Mouse (Mus musculus) left cerebral cortex, postnatal 4 days (tissue): Measurements from ENCODE around the gene Aplnr. TPM values are rescaled to one million over a fixed set of nuclear protein-coding genes. Genes with fewer than 3 reads are reported as not detected.

ENCODE experiments used
- DNase-seq: peaks from one replicate; pipeline ENCODE4 v3.0.0-alpha.2; 2022
- intact Hi-C: fragments of 180-260 bp; cut with DNase I; formaldehyde crosslinking; loops from one replicate; pipeline ENCODE4 v1.15.1; 2025
- total RNA-seq, 2 experiments: library from RNA; stranded (reverse); gene quantifications; 2 replicates each; pipeline ENCODE4 v1.2.3; 2021

Gene Aplnr
- 10 to 100 TPM; 27.9 to 28.4 TPM for total RNA-seq

DNA sequence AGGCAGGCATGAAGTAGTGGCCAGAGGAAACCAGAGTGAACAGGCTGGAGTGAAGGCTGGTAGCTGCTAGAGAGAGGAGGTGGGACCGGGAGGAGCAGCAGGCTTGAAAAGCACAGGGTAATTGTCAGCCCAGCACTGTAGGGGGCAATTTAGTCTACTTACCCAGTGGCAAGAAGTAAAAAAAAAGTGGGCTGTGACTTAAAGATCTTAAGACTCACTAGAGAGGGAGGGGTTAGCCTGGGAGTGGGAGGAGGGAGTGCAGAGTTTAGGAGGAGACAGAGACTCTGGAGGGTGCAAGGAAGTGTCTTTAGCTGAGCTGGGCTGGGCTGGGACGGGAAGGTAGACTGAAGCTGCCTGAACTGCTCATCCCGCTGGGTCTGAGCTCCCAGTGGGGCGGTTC is at the start of gene Aplnr:
Gene Aplnr, plus strand, starts transcription at position 137 of the 400 bp plus-strand sequence.
- no peak for DNase-seq
- intact Hi-C loops = no loop called here

DNA sequence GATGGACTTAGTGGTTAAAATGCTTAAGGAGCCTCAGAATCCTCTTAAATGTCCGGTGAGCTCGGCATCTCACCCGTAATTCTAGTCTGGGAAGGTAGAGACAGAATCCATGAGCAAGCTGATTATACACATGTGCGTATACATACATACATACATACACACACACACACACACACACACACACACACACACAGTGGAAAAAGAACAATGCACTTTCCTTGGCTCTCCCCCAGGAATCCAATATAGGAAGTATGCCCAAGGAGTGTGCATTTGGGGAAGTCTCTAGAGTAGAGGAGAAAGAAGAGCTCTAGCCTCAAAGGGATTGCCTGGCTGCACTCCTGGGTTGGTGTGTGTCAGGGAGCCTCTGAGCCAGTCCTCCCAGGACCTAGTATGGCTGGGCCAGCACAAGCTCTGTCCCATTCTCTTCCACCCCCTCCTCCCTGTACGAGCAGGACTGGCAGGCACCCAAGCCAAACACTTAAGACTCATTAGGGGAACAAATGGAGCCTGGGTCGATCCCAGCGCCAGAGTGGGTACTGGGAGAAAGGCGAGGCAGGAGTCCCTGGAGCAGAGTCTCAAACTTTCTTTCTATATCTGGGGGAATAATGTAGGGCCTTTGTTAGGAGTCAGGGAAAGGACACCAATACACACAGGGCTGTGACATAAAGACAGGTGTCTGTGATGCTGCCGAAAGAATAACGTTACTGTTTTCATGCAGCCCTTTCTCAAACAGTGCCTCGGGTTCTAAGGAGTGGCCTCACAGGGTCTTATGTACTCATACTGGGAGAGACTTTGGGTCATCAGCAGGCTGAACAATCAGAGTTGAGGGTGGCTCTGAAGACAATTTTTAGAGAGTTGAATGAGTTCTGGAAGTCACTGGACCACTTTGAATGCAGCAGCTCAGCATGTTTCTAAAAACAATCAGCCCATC is 47.0 kb upstream of the Aplnr start:
- DNase-seq = peak; percentile 43
- intact Hi-C loops = no loop called here

GRCm38 (mm10) chr2:85091325-85091724 is 44.7 kb upstream of the Aplnr start:
- intact Hi-C loops = no loop called here
- no peak for DNase-seq

GRCm38 (mm10) chr2:85093376-85093775 is 42.6 kb upstream of the Aplnr start:
- intact Hi-C loops = no loop called here
- no peak for DNase-seq

GRCm38 (mm10) chr2:85095906-85096305 is 40.1 kb upstream of the Aplnr start:
- DNase-seq = no peak
- intact Hi-C loops = no loop called here

- no peak for DNase-seq
- intact Hi-C loops = no loop called here
Observed at GRCm38 (mm10) chr2:85098014-85098413, 38.0 kb upstream of the Aplnr start.

DNA sequence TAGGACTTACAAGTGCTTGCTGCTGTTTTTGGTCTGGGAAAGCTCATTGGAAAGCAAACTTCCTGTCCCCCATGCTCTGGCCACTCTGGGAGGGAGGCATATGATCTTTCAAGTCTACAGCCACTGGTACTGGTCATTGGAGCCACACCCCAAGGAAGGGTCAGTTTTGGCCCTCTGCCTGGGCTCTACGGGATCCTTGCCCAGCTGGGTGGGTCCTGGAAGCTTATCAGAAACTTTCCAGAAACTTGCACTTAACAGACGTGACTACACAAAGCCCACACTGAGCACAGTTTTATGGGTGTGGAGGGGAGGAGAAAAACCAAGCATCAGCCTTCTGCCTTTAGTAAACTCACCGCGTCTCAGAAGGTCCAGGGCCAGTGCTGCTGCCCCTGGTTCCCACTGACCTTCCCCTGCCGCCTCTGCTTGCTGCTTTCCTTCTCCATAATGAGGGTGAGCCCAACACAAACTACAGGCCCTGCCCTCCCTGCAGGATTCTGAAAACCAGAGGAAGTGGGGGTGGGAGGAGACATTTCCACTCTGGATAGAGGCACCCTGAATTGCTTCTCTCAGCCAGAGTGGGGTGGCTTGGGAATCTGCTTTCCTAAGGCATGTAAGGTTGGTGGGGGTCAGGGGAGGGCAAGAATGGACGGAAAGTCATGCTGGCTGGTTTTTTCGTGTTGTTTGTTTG is 37.1 kb upstream of the Aplnr start:
- DNase-seq = no peak
- intact Hi-C loops = no loop called here

DNA sequence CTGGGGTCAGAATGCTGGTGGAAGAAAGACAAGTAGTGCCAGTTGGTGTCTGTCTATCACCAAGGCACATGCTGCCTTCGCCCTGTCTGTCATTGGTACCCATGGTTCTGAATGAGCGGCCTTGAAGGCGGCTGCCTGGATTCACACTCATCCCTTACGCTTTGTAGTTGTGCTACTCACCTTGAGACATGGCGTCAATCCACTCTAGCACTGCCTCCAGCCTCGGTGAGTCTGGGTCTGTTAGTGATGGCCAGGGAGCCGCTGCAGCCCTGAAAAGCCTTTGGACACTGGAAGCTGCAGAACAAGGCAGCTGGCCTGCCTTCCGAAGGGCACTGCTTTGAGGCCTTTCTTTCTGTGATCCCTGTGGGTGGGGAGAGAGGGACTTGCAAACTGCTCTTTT is 32.8 kb upstream of the Aplnr start:
- intact Hi-C loops = no loop called here
- DNase-seq = no peak

DNA sequence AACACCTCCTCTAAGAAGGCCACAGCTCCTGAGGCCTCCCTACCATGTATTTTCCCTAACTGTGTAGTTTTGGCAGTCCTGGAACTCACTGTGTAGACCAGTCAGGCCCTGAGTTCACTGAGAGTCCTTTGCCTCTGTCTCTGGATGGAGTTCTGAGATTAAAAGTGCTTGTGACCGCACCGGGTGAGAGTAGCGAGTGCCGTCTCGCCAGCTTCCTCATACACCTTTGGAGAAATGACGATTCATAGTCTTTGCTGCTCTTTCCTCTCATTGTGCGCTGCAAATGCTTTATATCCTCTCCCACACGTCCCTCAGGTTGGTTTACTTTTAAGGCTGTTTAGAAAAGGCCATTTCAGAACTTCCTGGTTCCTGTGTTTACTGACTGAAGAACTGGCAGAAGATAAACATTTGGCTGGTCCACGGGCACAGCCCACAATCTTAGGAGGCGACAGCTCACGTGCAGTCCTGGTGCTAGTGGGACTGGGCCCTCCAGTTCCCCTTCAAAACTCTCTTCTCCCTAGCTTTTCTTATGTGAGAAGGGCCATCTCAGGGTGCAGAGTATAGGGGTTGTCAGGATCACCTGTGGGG is 30.5 kb upstream of the Aplnr start:
- intact Hi-C loops = no loop called here
- DNase-seq = no peak

GRCm38 (mm10) chr2:85106068-85106790 is 29.8 kb upstream of the Aplnr start:
- intact Hi-C loops = no loop called here
- DNase-seq = no peak

GRCm38 (mm10) chr2:85106941-85107340 is 29.1 kb upstream of the Aplnr start:
- no peak for DNase-seq
- intact Hi-C loops = no loop called here

DNA sequence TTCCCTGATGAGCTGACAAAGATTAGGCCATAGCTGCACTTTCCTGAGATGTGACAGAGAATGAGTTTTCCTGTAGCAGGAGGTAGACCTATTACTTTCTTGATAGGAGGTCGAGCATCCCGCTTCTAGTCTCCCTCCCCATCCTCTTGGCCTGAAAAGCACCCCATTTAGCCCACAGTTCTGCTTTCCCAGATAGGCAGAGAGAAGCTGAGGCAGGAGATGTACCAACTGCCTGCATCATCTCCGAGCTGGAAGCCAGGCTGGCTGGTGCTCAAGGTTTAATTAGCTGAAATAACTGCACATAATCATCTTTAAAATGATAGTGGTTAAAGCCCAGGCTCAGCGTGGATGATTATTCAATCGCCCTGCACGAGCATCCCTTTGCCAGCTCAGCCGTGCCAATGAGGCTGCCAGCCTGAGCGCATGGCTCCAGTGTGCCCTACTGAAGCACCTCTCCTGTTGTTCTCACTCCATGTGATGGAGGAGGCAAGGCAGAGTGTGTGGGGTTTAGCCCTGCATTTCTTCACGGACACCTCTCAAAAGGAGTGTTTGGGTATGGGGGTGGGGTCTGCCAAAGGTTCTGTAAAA is 25.6 kb upstream of the Aplnr start:
- DNase-seq = peak; percentile 78
- intact Hi-C loops = no loop called here

DNA sequence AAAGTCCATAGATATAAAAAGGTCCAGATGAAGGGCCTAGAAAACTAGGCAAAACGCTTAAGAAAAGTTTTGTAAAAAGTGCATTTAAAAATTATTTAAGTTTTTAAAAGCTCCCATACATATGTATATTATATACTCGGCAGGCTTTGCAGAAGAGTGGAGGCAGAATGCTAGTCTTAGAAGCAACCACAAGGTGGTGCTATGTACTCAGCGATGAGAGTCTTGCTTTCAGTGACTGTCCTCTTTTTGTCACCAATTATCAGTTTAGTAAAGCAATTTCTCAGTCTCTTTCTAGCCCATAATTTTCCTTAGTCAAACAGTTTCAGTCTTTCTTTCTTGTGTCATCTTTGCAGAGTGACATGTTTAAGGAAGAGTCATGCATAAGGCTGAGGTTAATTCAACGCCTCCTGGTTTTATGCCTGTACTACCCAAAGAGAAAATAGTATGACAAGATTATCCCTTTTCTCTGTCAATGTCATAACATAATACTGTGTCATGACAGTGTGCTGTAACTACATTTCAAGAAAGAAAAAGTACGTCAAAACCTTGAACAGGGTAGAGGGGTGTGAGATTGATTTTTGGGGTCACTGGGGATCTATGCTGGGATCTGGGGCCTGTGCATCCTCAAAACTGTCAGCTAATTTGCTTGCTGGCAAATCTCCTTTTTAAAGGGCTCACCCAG is 12.7 kb upstream of the Aplnr start:
- peak; percentile 36 for DNase-seq
- intact Hi-C loops = loop anchor here (2.0 to 10.0 kb wide), 2 partner anchors 437 to 1341 kb away; no protein-coding TSS in a partner anchor

- intact Hi-C loops = loop anchor here (2.0 to 10.0 kb wide), 3 partner anchors 123 to 1341 kb away; no protein-coding TSS in a partner anchor
- DNase-seq = peak; percentile 81
Observed at GRCm38 (mm10) chr2:85123869-85124535, 12.0 kb upstream of the Aplnr start.

DNA sequence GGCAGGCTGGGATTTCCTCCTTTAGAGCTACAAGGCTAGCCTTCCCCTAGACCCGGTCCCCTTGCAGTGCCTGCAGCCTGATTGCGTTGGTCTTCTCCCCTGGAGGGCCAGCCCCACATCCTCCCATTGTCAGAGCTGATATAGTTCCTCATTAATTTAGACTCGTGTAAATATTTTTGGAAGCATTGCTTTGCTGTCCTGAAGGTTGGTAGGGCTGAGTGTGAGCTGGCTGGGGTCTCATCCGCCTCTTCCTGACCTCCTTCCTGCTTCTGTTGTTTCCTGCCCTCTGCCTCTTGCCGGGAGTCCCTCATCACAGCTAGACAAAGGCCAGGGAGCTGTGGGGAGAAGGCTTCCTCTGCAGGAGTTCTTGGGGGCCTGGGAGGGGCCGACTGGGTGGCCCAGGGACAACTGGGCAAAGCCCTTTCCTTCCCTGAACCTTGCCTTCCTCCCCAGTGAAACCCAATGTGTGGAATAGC is 6.5 kb upstream of the Aplnr start:
- intact Hi-C loops = loop anchor here (10.0 kb wide), 1 partner anchor 1335 kb away; no protein-coding TSS in a partner anchor

GRCm38 (mm10) chr2:85131226-85131625 is 4.8 kb upstream of the Aplnr start:
- intact Hi-C loops = no loop called here

More for the DNA sequence above, 6.5 kb upstream of the Aplnr start:
- no peak for DNase-seq

DNA sequence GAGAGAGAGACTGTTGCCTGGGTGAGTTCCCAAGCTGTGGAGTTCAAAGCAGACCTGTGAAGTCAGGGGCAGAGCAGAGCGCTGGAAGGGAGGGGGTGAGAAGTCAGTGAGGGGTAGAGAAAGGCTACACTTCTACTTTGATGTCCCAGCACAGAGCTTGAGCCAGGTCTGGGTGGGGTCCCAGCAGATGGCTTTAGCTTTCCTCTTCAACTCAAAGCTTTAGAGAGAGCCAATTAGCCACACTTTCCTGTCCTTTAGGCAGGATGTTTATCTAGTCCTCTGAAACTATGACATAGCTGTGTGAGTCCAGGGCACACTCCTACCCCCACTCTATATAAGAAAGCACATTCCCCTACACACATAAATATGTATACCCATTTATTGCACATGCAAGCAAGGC is 4.3 kb upstream of the Aplnr start:
- DNase-seq = no peak

More at GRCm38 (mm10) chr2:85131226-85131625, 4.8 kb upstream of the Aplnr start:
- DNase-seq = no peak

GRCm38 (mm10) chr2:85132204-85132603 is 3.8 kb upstream of the Aplnr start:
- intact Hi-C loops = no loop called here
- no peak for DNase-seq

More for the DNA sequence above, 4.3 kb upstream of the Aplnr start:
- intact Hi-C loops = no loop called here

GRCm38 (mm10) chr2:85135099-85135498 is 926 bp upstream of the Aplnr start:
- intact Hi-C loops = no loop called here
- no peak for DNase-seq
